Comparison of ENCODE assay signal across 8 mouse cellular contexts in the genomic region with DNA sequence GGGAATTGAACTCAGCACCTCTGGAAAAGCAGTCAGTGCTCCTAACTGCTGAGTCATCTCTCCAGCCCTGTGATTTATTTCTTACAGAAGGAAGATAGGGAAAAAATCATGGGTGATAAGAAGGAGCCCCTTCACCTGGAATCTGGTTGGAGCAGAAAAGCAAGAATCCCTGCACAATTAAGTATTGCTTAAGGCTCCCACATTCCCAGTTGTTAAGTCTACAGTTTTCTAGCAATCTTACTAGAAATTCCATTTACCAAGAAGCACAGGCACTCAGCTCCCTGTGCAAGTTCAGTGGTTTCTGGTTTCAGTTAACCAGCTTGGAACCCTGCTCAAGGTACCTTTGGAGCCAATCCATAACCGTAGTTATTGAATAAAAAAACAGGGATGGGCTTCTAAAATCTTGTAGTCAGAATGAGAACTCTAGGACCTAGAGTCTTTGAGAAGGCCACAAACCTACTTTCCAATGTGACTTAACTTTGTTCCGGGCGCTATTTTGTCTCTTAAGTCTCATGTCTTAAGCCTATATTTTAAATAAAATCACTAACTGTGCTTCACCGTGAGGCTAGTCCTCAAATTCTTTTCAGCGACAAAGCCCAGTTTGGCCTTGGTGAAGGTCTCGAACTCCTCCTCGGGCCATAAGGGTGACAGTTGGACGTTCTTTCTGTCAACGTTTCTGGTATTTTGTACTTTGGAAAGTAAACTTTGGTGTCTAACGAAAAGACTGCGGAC. TPM values are rescaled to one million over a fixed set of nuclear protein-coding genes. Genes with fewer than 3 reads are reported as not detected.
A peak's percentile ranks its signal among the peaks of the same experiment; 100 is the strongest.
DNase-seq lines count a peak whose midpoint lies in the region; ATAC-seq and TF ChIP-seq lines count a peak whose summit lies in the region.

No protein-coding gene starts in this region.

- H3K36me3 ChIP-seq in embryonic facial prominence, embryonic 11.5 days (replicated peaks; ENCODE audit: control insufficient read depth, insufficient read depth, low read depth, low read length) = no peaks in the 10 kb centered on the region
- H3K36me3 ChIP-seq in myocyte (ENCODE audit: control insufficient read depth, insufficient read depth) = no peaks in the 10 kb centered on the region

- H3K4me3 ChIP-seq in layer of hippocampus, adult 2 months = peak overlapping the region; percentile 37
- H3K4me3 ChIP-seq in embryonic facial prominence, embryonic 11.5 days (ENCODE audit: low read depth, low read length) = peak overlapping the region; percentile 19
- H3K4me3 ChIP-seq in myocyte = peak overlapping the region; percentile 22

- H3K27ac ChIP-seq in layer of hippocampus, adult 2 months = peak overlapping the region; percentile 61; the same call in 1 of the 2 replicates
- H3K27ac ChIP-seq in embryonic facial prominence, embryonic 11.5 days (replicated peaks; ENCODE audit: low read depth, low read length) = no peak overlapping the region

- no peak for ATAC-seq in embryonic facial prominence, embryonic 11.5 days (replicated peaks; ENCODE audit: insufficient number of reproducible peaks, low FRiP score, low TSS enrichment, low read depth)

- no peak overlapping the region for H3K9ac ChIP-seq in embryonic facial prominence, embryonic 11.5 days (replicated peaks; ENCODE audit: low read length)

- no peak for TF ChIP-seq POLR2A in myocyte (IDR thresholded peaks at IDR 0.05; ENCODE audit: insufficient read length, low read depth)

- no peak for TF ChIP-seq CTCF in layer of hippocampus, adult 2 months (conservative IDR thresholded peaks at IDR 0.05)

- whole genome bisulfite sequencing in embryonic facial prominence, embryonic 11.5 days = 33% methylated on average over 11 of the region's 11 CpGs

- peak overlapping the region; percentile 21 for H3K4me2 ChIP-seq in embryonic facial prominence, embryonic 11.5 days (ENCODE audit: low read depth, low read length)
- peak overlapping the region; percentile 89 for H3K4me2 ChIP-seq in myocyte (ENCODE audit: low read depth)

- no peaks in the 10 kb centered on the region for H3K4me1 ChIP-seq in embryonic facial prominence, embryonic 11.5 days (ENCODE audit: control insufficient read depth, insufficient read depth, low read length)

- no peak overlapping the region for H3ac ChIP-seq in myocyte (ENCODE audit: control insufficient read depth, insufficient read length)

- DNase-seq in layer of hippocampus, adult 2 months (ENCODE audit: low spot score in 2 of 2) = no peak
- DNase-seq in layer of hippocampus, adult 9-11 months = no peak
- no peak for DNase-seq in embryonic facial prominence, embryonic 11.5 days (ENCODE audit: low spot score)
- peak; percentile 86 for DNase-seq in kidney, adult 9 months
- no peak for DNase-seq in ovary, postnatal 36 days (ENCODE audit: low spot score)
- no peak for DNase-seq in c-Kit-positive CD71-positive TER-119-positive erythroid progenitor cells, embryonic 14.5 days (ENCODE audit: low spot score)
- no peak for DNase-seq in right cerebral cortex, postnatal 4 days

- no peaks in the 10 kb centered on the region for H3K79me2 ChIP-seq in myocyte (ENCODE audit: control insufficient read depth, insufficient read depth)

- H3K27me3 ChIP-seq in embryonic facial prominence, embryonic 11.5 days (ENCODE audit: control insufficient read depth, insufficient read depth, low read length) = no peaks in the 10 kb centered on the region
- H3K27me3 ChIP-seq in myocyte (ENCODE audit: control insufficient read depth, insufficient read depth, insufficient read length) = no peaks in the 10 kb centered on the region

- no peaks in the 10 kb centered on the region for H3K9me3 ChIP-seq in embryonic facial prominence, embryonic 11.5 days (replicated peaks; ENCODE audit: control insufficient read depth, low read length)

TF ChIP-seq in myocyte, 11 proteins besides CTCF, POLR2A, EP300 and RAD21:
- TF ChIP-seq REST (IDR thresholded peaks at IDR 0.05; ENCODE audit: insufficient read depth, insufficient read length) (no peak), CEBPB (IDR thresholded peaks at IDR 0.05; ENCODE audit: insufficient read depth, poor library complexity, severe bottlenecking) (no peak), SRF (IDR thresholded peaks at IDR 0.05; ENCODE audit: control insufficient read depth, insufficient read length, low read depth) (no peak), MAX (IDR thresholded peaks at IDR 0.05; ENCODE audit: low read depth) (no peak), MYOD1 (IDR thresholded peaks at IDR 0.05; ENCODE audit: control insufficient read depth in 1 of 3, insufficient read length in 2 of 3, low read depth in 2 of 3) (no peak), E2F4 (IDR thresholded peaks at IDR 0.05; ENCODE audit: insufficient read depth) (no peak), POLR2AphosphoS2 (IDR thresholded peaks at IDR 0.05; ENCODE audit: insufficient read length, low read depth) (no peak), TCF12 (IDR thresholded peaks at IDR 0.05; ENCODE audit: insufficient read depth, poor library complexity, severe bottlenecking) (no peak), TCF3 (IDR thresholded peaks at IDR 0.05; ENCODE audit: insufficient read length, low read depth) (no peak)
TF ChIP-seq in myocyte: peak in this region for 0.

RNA-seq across cellular contexts. Expression of gene Gm2a, which starts 1.0 kb away (rescaled TPM):
- total RNA-seq in layer of hippocampus, adult 2 months (2021) = 10 to 100 TPM; 29.9 to 30.8 TPM
- polyA plus RNA-seq in embryonic facial prominence, embryonic 11.5 days (2014; fragmentation: Nextera tagmentation; extraction: Ambion mirVana) = 12.3 and 12.7 TPM in 2 replicates
- polyA plus RNA-seq in myocyte (2012; fragmentation: generic; extraction: Trizol) = 5.8 TPM

RNA-seq across cellular contexts. Expression of gene Ccdc69, which starts 19.0 kb away (rescaled TPM):
- under 1 TPM in 1 of 2 experiments, not detected in 1; 0.42 TPM for total RNA-seq in layer of hippocampus, adult 2 months (2021)
- polyA plus RNA-seq in embryonic facial prominence, embryonic 11.5 days (2014; fragmentation: Nextera tagmentation; extraction: Ambion mirVana) = 0.49 and 0.50 TPM in 2 replicates
- 0.11 TPM for polyA plus RNA-seq in myocyte (2012; fragmentation: generic; extraction: Trizol)

RNA-seq across cellular contexts. Expression of gene Slc36a3, which starts 54.6 kb away (rescaled TPM):
- not detected for total RNA-seq in layer of hippocampus, adult 2 months (2021)
- not detected in 2 replicates for polyA plus RNA-seq in embryonic facial prominence, embryonic 11.5 days (2014; fragmentation: Nextera tagmentation; extraction: Ambion mirVana)
- not detected for polyA plus RNA-seq in myocyte (2012; fragmentation: generic; extraction: Trizol)
